Mouse (Mus musculus) bone marrow, adult 2 months (tissue): ENCODE data around the gene Map3k10. TPM values are rescaled to one million over a fixed set of nuclear protein-coding genes. Genes with fewer than 3 reads are reported as not detected.

Source experiments
- H3K27ac ChIP-seq: fragments of 200-500 bp; 2 replicates; pipeline ENCODE4 v1.5.1; 2012; ENCODE audit warnings: low read depth, mild to moderate bottlenecking, control low read depth, inconsistent platforms, low read length; ENCODE audit not compliant: control insufficient read depth, poor library complexity, insufficient read depth
- H3K4me1 ChIP-seq: fragments of 200-500 bp; 2 replicates; pipeline ENCODE4 v1.6.1; 2011; ENCODE audit warnings: low read length; ENCODE audit not compliant: control insufficient read depth, insufficient read depth
- H3K4me3 ChIP-seq: fragments of 200-500 bp; replicated peaks from 2 replicates; pipeline ENCODE3; 2011; ENCODE audit warnings: mild to moderate bottlenecking, low read depth, low read length, control low read depth; ENCODE audit not compliant: control insufficient read depth
- CTCF ChIP-seq: fragments of 200-500 bp; IDR thresholded peaks from 2 replicates; pipeline ENCODE4 v1.5.1; 2011; ENCODE audit warnings: low read length, control low read depth; ENCODE audit not compliant: control insufficient read depth, insufficient read depth
- POLR2A ChIP-seq: fragments of 200-500 bp; IDR thresholded peaks from 2 replicates; pipeline ENCODE4 v1.6.1; 2011; ENCODE audit warnings: low read depth, mild to moderate bottlenecking, control low read depth, low read length, borderline replicate concordance; ENCODE audit not compliant: control insufficient read depth
- WGBS: fragments of 180-500 bp; shearing (Covaris S2); methylation state at CpG from one replicate; pipeline ENCODE4 v1.1.7; 2018; 5-methylcytosine and 5-hydroxymethylcytosine counted together
- polyA plus RNA-seq: library from polyadenylated mRNA; stranded (reverse); fragments of >200 nt; gene quantifications from 2 replicates; pipeline ENCODE4 v1.2.4, GENCODE M21; 2011; ENCODE audit warnings: low replicate concordance; ENCODE audit not compliant: missing spikeins, insufficient read depth, insufficient read length

Map3k10 gene
- 3.8 and 6.5 TPM in 2 replicates for polyA plus RNA-seq

GRCm38 (mm10) chr7:27674522-27675221, at the start of gene Map3k10:
TSS of gene Map3k10 (minus strand) at chr7:27674598.
- peak within 1 kb of the TSS; percentile 16; the same call in 1 of the 2 replicates for H3K27ac ChIP-seq
- peak within 1 kb of the TSS; percentile 78 for H3K4me3 ChIP-seq
- no peaks in the 10 kb centered on the region; the same call in 1 of the 2 replicates for H3K4me1 ChIP-seq
- WGBS: 1% methylated on average over 31 of the region's 31 CpGs
- no peak for TF ChIP-seq CTCF
- peak; percentile 25; the same call in 1 of the 2 replicates for TF ChIP-seq POLR2A

GRCm38 (mm10) chr7:27721951-27722350, 47.6 kb upstream of the Map3k10 start:
- 87% methylated on average over 8 of the region's 8 CpGs for WGBS
- TF ChIP-seq CTCF: no peak
- no peak for TF ChIP-seq POLR2A
- no peak overlapping the region for H3K27ac ChIP-seq
- no peak overlapping the region for H3K4me3 ChIP-seq
- no peaks in the 10 kb centered on the region for H3K4me1 ChIP-seq

GRCm38 (mm10) chr7:27710402-27710801, 36.0 kb upstream of the Map3k10 start:
- WGBS: 79% methylated on average over 7 of the region's 7 CpGs

GRCm38 (mm10) chr7:27696711-27697110, 22.3 kb upstream of the Map3k10 start:
- WGBS: 74% methylated on average over 3 of the region's 3 CpGs
- Histone ChIP-seq H3K4me1 (no peaks in the 10 kb centered on the region), H3K4me3 (no peak overlapping the region), H3K27ac (no peak overlapping the region)
- no peak for TF ChIP-seq CTCF
- no peak for TF ChIP-seq POLR2A

More at GRCm38 (mm10) chr7:27710402-27710801, 36.0 kb upstream of the Map3k10 start:
- H3K27ac ChIP-seq: no peak overlapping the region
- H3K4me3 ChIP-seq: no peak overlapping the region
- no peak for TF ChIP-seq POLR2A
- no peaks in the 10 kb centered on the region for H3K4me1 ChIP-seq

- Histone ChIP-seq H3K27ac (no peak overlapping the region), H3K4me1 (no peaks in the 10 kb centered on the region), H3K4me3 (no peak overlapping the region)
- 48% methylated on average over 5 of the region's 5 CpGs for WGBS
- TF ChIP-seq POLR2A: no peak
- TF ChIP-seq CTCF: peak; percentile 77
Observed at GRCm38 (mm10) chr7:27691076-27691475, 16.7 kb upstream of the Map3k10 start.

GRCm38 (mm10) chr7:27688815-27689612, 14.6 kb upstream of the Map3k10 start, which contains the start of gene Zfp607b:
TSS of gene Zfp607b (plus strand) at chr7:27689340.
- under 1% methylated on average over 19 of the region's 19 CpGs for whole genome bisulfite sequencing
- Histone ChIP-seq H3K4me1 (no peaks in the 10 kb centered on the region), H3K4me3 (peak within 1 kb of the TSS; percentile 44), H3K27ac (no peak within 1 kb of the TSS)
- TF ChIP-seq POLR2A (no peak), CTCF (no peak)

- H3K4me3 ChIP-seq: no peak overlapping the region
- H3K27ac ChIP-seq: no peak overlapping the region
- 28% methylated on average over 14 of the region's 14 CpGs for WGBS
- H3K4me1 ChIP-seq: no peaks in the 10 kb centered on the region
- no peak for TF ChIP-seq POLR2A
- no peak for TF ChIP-seq CTCF
Observed at GRCm38 (mm10) chr7:27688246-27688788, 13.9 kb upstream of the Map3k10 start.

- Histone ChIP-seq H3K27ac (no peak overlapping the region), H3K4me3 (no peak overlapping the region), H3K4me1 (no peaks in the 10 kb centered on the region)
- WGBS: 72% methylated on average over 3 of the region's 3 CpGs
- no peak for TF ChIP-seq CTCF
- TF ChIP-seq POLR2A: no peak
Observed at GRCm38 (mm10) chr7:27687836-27688235, 13.4 kb upstream of the Map3k10 start.
